Mouse (Mus musculus): ENCODE data around the gene Net1.

GRCm38 (mm10) chr13:3899301-3899700, 18.7 kb downstream of the Net1 start:
- no peak for TF ChIP-seq CTCF (IDR thresholded peaks at IDR 0.05; ENCODE audit: control insufficient read depth, insufficient read depth, low read length)
- no peak for TF ChIP-seq POLR2A (IDR thresholded peaks at IDR 0.05; ENCODE audit: borderline replicate concordance, control insufficient read depth, low read depth, low read length)

Data from bone marrow, adult 2 months (tissue).